9 mouse cellular contexts compared by ENCODE assay signal in the genomic region with DNA sequence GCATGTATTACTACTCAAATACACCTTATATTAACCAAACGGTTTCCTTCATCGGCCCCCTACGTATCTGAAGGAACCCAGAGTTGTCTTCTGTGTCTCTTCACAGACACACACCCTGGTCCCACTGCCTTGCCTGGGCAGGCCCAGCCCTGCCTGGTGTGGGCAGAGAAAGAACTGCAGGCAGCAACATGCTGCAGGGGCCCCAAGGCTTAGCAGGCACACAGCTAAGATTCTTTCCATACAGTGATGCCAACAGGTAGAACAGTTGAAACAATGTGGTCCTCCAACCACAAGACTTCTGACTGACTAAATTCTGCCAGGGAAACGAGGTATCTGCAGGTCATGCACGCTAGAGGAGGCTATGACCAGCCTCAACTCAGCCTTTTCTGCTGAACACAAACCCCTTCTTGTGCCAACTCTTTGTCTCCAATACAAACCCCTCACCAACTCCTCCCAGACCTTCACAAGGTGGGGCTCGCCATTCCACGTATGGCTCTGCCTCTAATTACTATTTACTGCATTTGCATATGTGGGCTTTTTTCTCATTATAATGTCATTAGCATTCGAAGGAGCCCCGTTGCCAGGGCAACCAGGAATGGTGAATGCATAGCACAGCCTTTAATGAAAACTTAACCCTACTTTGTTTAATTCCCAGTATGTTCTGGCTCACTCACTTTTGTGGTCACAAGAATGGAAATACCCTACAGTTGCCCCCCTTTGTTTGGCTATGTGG. TPM values are rescaled to one million over a fixed set of nuclear protein-coding genes. Genes with fewer than 3 reads are reported as not detected.
DNase-seq lines count a peak whose midpoint lies in the region; ATAC-seq lines count a peak whose summit lies in the region.
"Had no signal": no experiment of that assay in that cellular context is flagged by ENCODE, and none has a peak within 500 bp of the region (broad histone marks: within the 10 kb centered on the region; RNA-seq: fewer than 3 reads in every experiment).

No protein-coding gene starts in this region.

- DNase-seq in ZHBTc4 (ENCODE audit: low read depth, low spot score), result peak; percentile 68
- no peak for DNase-seq in spleen, postnatal 14 days (ENCODE audit: low spot score in 2 of 2)
- DNase-seq in heart, adult 8-10 months (ENCODE audit: low spot score), result no peak
- no peak for DNase-seq in cerebellum, adult 8-10 months

- no peak overlapping the region for H3K27ac ChIP-seq in kidney, embryonic 15.5 days
- H3K27ac ChIP-seq in kidney, embryonic 14.5 days (ENCODE audit: low read depth, low read length), result no peak overlapping the region
- peak overlapping the region; percentile 25; the same call in 1 of the 2 replicates for H3K27ac ChIP-seq in hindbrain, embryonic 12.5 days
- H3K27ac ChIP-seq in neural tube, embryonic 13.5 days (replicated peaks), result peak overlapping the region; percentile 68

- H3K27me3 ChIP-seq in kidney, embryonic 15.5 days, result no peaks in the 10 kb centered on the region
- no peaks in the 10 kb centered on the region for H3K27me3 ChIP-seq in kidney, embryonic 14.5 days (ENCODE audit: control insufficient read depth, insufficient read depth, low read length)
- no peaks in the 10 kb centered on the region for H3K27me3 ChIP-seq in hindbrain, embryonic 12.5 days
- H3K27me3 ChIP-seq in neural tube, embryonic 13.5 days, result no peaks in the 10 kb centered on the region

- 54% methylated on average over 9 of the region's 9 CpGs for WGBS in kidney, embryonic 15.5 days
- 55% methylated on average over 9 of the region's 9 CpGs for WGBS in kidney, embryonic 14.5 days
- WGBS in hindbrain, embryonic 12.5 days, result 43% methylated on average over 9 of the region's 9 CpGs
- WGBS in neural tube, embryonic 13.5 days, result 36% methylated on average over 9 of the region's 9 CpGs

- H3K9ac ChIP-seq in kidney, embryonic 15.5 days, result no peak overlapping the region
- no peak overlapping the region for H3K9ac ChIP-seq in kidney, embryonic 14.5 days (ENCODE audit: low read depth, low read length)
- H3K9ac ChIP-seq in hindbrain, embryonic 12.5 days, result no peak overlapping the region
- H3K9ac ChIP-seq in neural tube, embryonic 13.5 days, result no peak overlapping the region

- H3K36me3 ChIP-seq in kidney, embryonic 15.5 days, result no peaks in the 10 kb centered on the region
- H3K36me3 ChIP-seq in kidney, embryonic 14.5 days (ENCODE audit: control insufficient read depth, insufficient read depth, low read length), result no peaks in the 10 kb centered on the region
- no peaks in the 10 kb centered on the region for H3K36me3 ChIP-seq in hindbrain, embryonic 12.5 days
- no peaks in the 10 kb centered on the region for H3K36me3 ChIP-seq in neural tube, embryonic 13.5 days

- H3K9me3 ChIP-seq in kidney, embryonic 15.5 days (replicated peaks), result no peaks in the 10 kb centered on the region
- no peaks in the 10 kb centered on the region for H3K9me3 ChIP-seq in kidney, embryonic 14.5 days (ENCODE audit: control insufficient read depth, low read length)
- H3K9me3 ChIP-seq in hindbrain, embryonic 12.5 days (replicated peaks), result no peaks in the 10 kb centered on the region
- no peaks in the 10 kb centered on the region for H3K9me3 ChIP-seq in neural tube, embryonic 13.5 days

- H3K4me1 ChIP-seq in kidney, embryonic 15.5 days, result 0 out of 2 replicates have a peak, but pooled peaks cover 5% of the 10 kb centered on the region
- H3K4me1 ChIP-seq in kidney, embryonic 14.5 days (ENCODE audit: control insufficient read depth, insufficient read depth, low read length), result no peaks in the 10 kb centered on the region
- H3K4me1 ChIP-seq in hindbrain, embryonic 12.5 days, result peaks cover 17% of the 10 kb centered on the region
- H3K4me1 ChIP-seq in neural tube, embryonic 13.5 days (replicated peaks), result peaks cover 20% of the 10 kb centered on the region

- 0 out of 2 replicates have a peak, but pooled peaks have one; percentile 29 for ATAC-seq in kidney, embryonic 15.5 days (replicated peaks; ENCODE audit: low FRiP score)
- no peak for ATAC-seq in kidney, embryonic 14.5 days (ENCODE audit: low FRiP score, low TSS enrichment)
- ATAC-seq in hindbrain, embryonic 12.5 days (ENCODE audit: low FRiP score), result peak; percentile 90
- peak; percentile 83 for ATAC-seq in neural tube, embryonic 13.5 days (ENCODE audit: low read depth)

- H3K4me3 ChIP-seq in kidney, embryonic 15.5 days (replicated peaks), result no peak overlapping the region
- no peak overlapping the region for H3K4me3 ChIP-seq in kidney, embryonic 14.5 days (ENCODE audit: low read length)
- H3K4me3 ChIP-seq in hindbrain, embryonic 12.5 days, result no peak overlapping the region
- no peak overlapping the region for H3K4me3 ChIP-seq in neural tube, embryonic 13.5 days
- H3K4me3 ChIP-seq: erythroblast, embryonic 14.5 days had no signal

- H3K4me2 ChIP-seq in kidney, embryonic 15.5 days, result no peak overlapping the region
- no peak overlapping the region for H3K4me2 ChIP-seq in kidney, embryonic 14.5 days (replicated peaks; ENCODE audit: low read depth, low read length)
- H3K4me2 ChIP-seq in hindbrain, embryonic 12.5 days (replicated peaks), result peak overlapping the region; percentile 9; the same call in 1 of the 2 replicates
- peak overlapping the region; percentile 1; the same call in 1 of the 2 replicates for H3K4me2 ChIP-seq in neural tube, embryonic 13.5 days

RNA-seq across cellular contexts. Expression of a gene that starts 45.2 kb away (rescaled TPM):
- polyA plus RNA-seq in kidney, embryonic 15.5 days (2015; fragmentation: Nextera tagmentation; extraction: Ambion mirVana), result 12.6 and 13.4 TPM in 2 replicates
- 15.3 and 16.9 TPM in 2 replicates for polyA plus RNA-seq in kidney, embryonic 14.5 days (2014; fragmentation: Nextera tagmentation; extraction: Ambion mirVana)
- polyA plus RNA-seq in hindbrain, embryonic 12.5 days (2016; fragmentation: Nextera tagmentation; extraction: Ambion mirVana), result 17.0 and 17.5 TPM in 2 replicates
- polyA plus RNA-seq in neural tube, embryonic 13.5 days (2015; fragmentation: Nextera tagmentation; extraction: Ambion mirVana), result 21.5 and 23.7 TPM in 2 replicates
- total RNA-seq in heart, adult 8-10 months (2022), result 10 to 100 TPM; 28.3 to 32.7 (median 28.8) TPM
- polyA plus RNA-seq: erythroblast, embryonic 14.5 days had no signal

Comparison
In these comparisons a context has a peak if more than half of its experiments do, and no peak if none do; other contexts are left out.
1. H3K27ac ChIP-seq: peak in hindbrain, embryonic 12.5 days (single experiment) and neural tube, embryonic 13.5 days (single experiment); none in kidney, embryonic 15.5 days (single experiment) and kidney, embryonic 14.5 days (single experiment).
2. H3K4me2 ChIP-seq: peak in hindbrain, embryonic 12.5 days (single experiment) and neural tube, embryonic 13.5 days (single experiment); none in kidney, embryonic 15.5 days (single experiment) and kidney, embryonic 14.5 days (single experiment).